Mouse (Mus musculus): ENCODE measurements around the gene Plce1. TPM values are rescaled to one million over a fixed set of nuclear protein-coding genes. Genes with fewer than 3 reads are reported as not detected.

Gene Plce1
- total and polyA plus RNA-seq, 3 experiments: not detected

- Histone ChIP-seq H3K27me3 (ENCODE audit: control insufficient read depth in 1 of 2, insufficient read depth in 2 of 2, low read length in 2 of 2) (no peaks in the 10 kb centered on the region; a peak in 1 of 4 replicates), H3K9me3 (replicated peaks; ENCODE audit: insufficient read depth, low read length) (no peaks in the 10 kb centered on the region), H3K4me3 (ENCODE audit: control insufficient read depth in 1 of 2, insufficient read depth in 1 of 2, low read depth in 2 of 2, low read length in 2 of 2) (no peak overlapping the region), H3K79me2 (ENCODE audit: control insufficient read depth, insufficient read depth, low read length, poor library complexity) (no peaks in the 10 kb centered on the region), H3K4me1 (ENCODE audit: control insufficient read depth in 1 of 2, insufficient read depth in 2 of 2, low read length in 2 of 2) (no peaks in the 10 kb centered on the region), H3K9ac (ENCODE audit: control insufficient read depth, low read depth, low read length, poor library complexity, severe bottlenecking) (no peak overlapping the region), H3K36me3 (ENCODE audit: control insufficient read depth in 1 of 2, insufficient read depth in 2 of 2, low read length in 2 of 2) (no peaks in the 10 kb centered on the region), H3K27ac (ENCODE audit: control insufficient read depth, low read depth, low read length) (no peak overlapping the region)
- TF ChIP-seq MYB (IDR thresholded peaks at IDR 0.05; ENCODE audit: low read depth, low read length) (no peak), RAD21 (IDR thresholded peaks at IDR 0.05; ENCODE audit: low read depth, low read length) (no peak), BHLHE40 (IDR thresholded peaks at IDR 0.05; ENCODE audit: borderline replicate concordance, low read depth, low read length) (no peak), SMC3 (IDR thresholded peaks at IDR 0.05; ENCODE audit: low read depth, low read length) (no peak), ZNF384 (IDR thresholded peaks at IDR 0.05; ENCODE audit: low read depth, low read length) (no peak), HCFC1 (IDR thresholded peaks at IDR 0.05; ENCODE audit: low read depth, low read length) (no peak), TAL1 (IDR thresholded peaks at IDR 0.05; ENCODE audit: low read length) (no peak), MAX (IDR thresholded peaks at IDR 0.05; ENCODE audit: low read length) (no peak), RCOR1 (IDR thresholded peaks at IDR 0.05; ENCODE audit: low read depth, low read length) (no peak), USF2 (IDR thresholded peaks at IDR 0.05; ENCODE audit: borderline replicate concordance in 1 of 2, insufficient read depth in 1 of 2, low read depth in 1 of 2, low read length in 2 of 2) (no peak), TBP (IDR thresholded peaks at IDR 0.05; ENCODE audit: low read depth, low read length) (no peak), USF1 (IDR thresholded peaks at IDR 0.05; ENCODE audit: low read depth, low read length) (no peak)
- no peak for DNase-seq (ENCODE audit: low read depth, low spot score)
Measured at GRCm38 (mm10) chr19:38498233-38498632, 17.3 kb downstream of the Plce1 start.

GRCm38 (mm10) chr19:38504597-38504996 lies 23.7 kb downstream of the Plce1 start:
- TF ChIP-seq MYB (IDR thresholded peaks at IDR 0.05; ENCODE audit: low read depth, low read length): no peak
- TF ChIP-seq CTCF (IDR thresholded peaks at IDR 0.05 in 2 of 3, conservative IDR thresholded peaks at IDR 0.05 in 1 of 3; ENCODE audit: control insufficient read depth in 1 of 3, insufficient read depth in 1 of 3, low read depth in 2 of 3, low read length in 3 of 3, poor library complexity in 1 of 3, severe bottlenecking in 1 of 3): no peak
- no peak for TF ChIP-seq GATA1 (IDR thresholded peaks at IDR 0.05; ENCODE audit: low read depth, low read length)
- no peak for TF ChIP-seq SIN3A (IDR thresholded peaks at IDR 0.05; ENCODE audit: low read length)
- TF ChIP-seq BHLHE40 (IDR thresholded peaks at IDR 0.05; ENCODE audit: borderline replicate concordance, low read depth, low read length): no peak
- no peak for TF ChIP-seq POLR2AphosphoS2 (IDR thresholded peaks at IDR 0.05; ENCODE audit: low read length)
- TF ChIP-seq POLR2AphosphoS5 (IDR thresholded peaks at IDR 0.05; ENCODE audit: borderline replicate concordance, low read depth, low read length): no peak
- no peak for TF ChIP-seq MEF2A (IDR thresholded peaks at IDR 0.05; ENCODE audit: extremely low read depth, insufficient replicate concordance, low read depth, low read length, poor library complexity, severe bottlenecking)
- TF ChIP-seq MXI1 (IDR thresholded peaks at IDR 0.05; ENCODE audit: low read depth, low read length): no peak
- TF ChIP-seq MAFK (IDR thresholded peaks at IDR 0.05; ENCODE audit: borderline replicate concordance, low read depth, low read length): no peak
- Histone ChIP-seq H3K27me3 (ENCODE audit: control insufficient read depth in 1 of 2, insufficient read depth in 2 of 2, low read length in 2 of 2) (no peaks in the 10 kb centered on the region; a peak in 1 of 4 replicates), H3K27ac (ENCODE audit: control insufficient read depth, low read depth, low read length) (no peak overlapping the region), H3K79me2 (ENCODE audit: control insufficient read depth, insufficient read depth, low read length, poor library complexity) (no peaks in the 10 kb centered on the region), H3K4me1 (ENCODE audit: control insufficient read depth in 1 of 2, insufficient read depth in 2 of 2, low read length in 2 of 2) (no peaks in the 10 kb centered on the region), H3K4me3 (ENCODE audit: control insufficient read depth in 1 of 2, insufficient read depth in 1 of 2, low read depth in 2 of 2, low read length in 2 of 2) (no peak overlapping the region), H3K9me3 (replicated peaks; ENCODE audit: insufficient read depth, low read length) (no peaks in the 10 kb centered on the region), H3K36me3 (ENCODE audit: control insufficient read depth in 1 of 2, insufficient read depth in 2 of 2, low read length in 2 of 2) (no peaks in the 10 kb centered on the region), H3K9ac (ENCODE audit: control insufficient read depth, low read depth, low read length, poor library complexity, severe bottlenecking) (no peak overlapping the region)
- no peak for DNase-seq (ENCODE audit: low read depth, low spot score)
